Mouse (Mus musculus) heart, embryonic 14.5 days (tissue): ENCODE results near the gene 1500009C09Rik. TPM values are rescaled to one million over a fixed set of nuclear protein-coding genes. Genes with fewer than 3 reads are reported as not detected.
A peak's percentile ranks its signal among the peaks of the same experiment; 100 is the strongest.

Experiments
- ATAC-seq: fragments of 200-750 bp; cut with Nextera tagmentation; 2 replicates; pipeline ENCODE4 v1.8.0; 2017; ENCODE audit warnings: low read depth, moderate TSS enrichment; ENCODE audit not compliant: insufficient number of reproducible peaks, insufficient read depth, low FRiP score
- H3K27ac ChIP-seq, 2 experiments: fragments of 200-500 bp in 1 of 2; fragments of 300-500 bp in 1 of 2; sonication (generic) in 1 of 2; replicated peaks in 1 of 2; 2 replicates each; pipeline ENCODE4 v1.5.1; 2012 to 2014; ENCODE audit warnings: low read depth in 2 of 2, low read length in 2 of 2, control low read depth in 1 of 2, mild to moderate bottlenecking in 1 of 2, mixed read lengths in 1 of 2; ENCODE audit not compliant: control insufficient read depth in 1 of 2, insufficient read depth in 1 of 2
- H3K27me3 ChIP-seq: fragments of 300-500 bp; sonication (generic); 2 replicates; pipeline ENCODE4 v1.6.1; 2014; ENCODE audit warnings: mild to moderate bottlenecking, low read length, control low read depth; ENCODE audit not compliant: control insufficient read depth, insufficient read depth
- H3K36me3 ChIP-seq: fragments of 300-500 bp; sonication (generic); 2 replicates; pipeline ENCODE4 v1.6.1; 2014; ENCODE audit warnings: mild to moderate bottlenecking, control low read depth, low read length, mixed read lengths; ENCODE audit not compliant: control insufficient read depth, insufficient read depth
- H3K4me1 ChIP-seq, 2 experiments: fragments of 200-500 bp in 1 of 2; fragments of 300-500 bp in 1 of 2; sonication (generic) in 1 of 2; 2 replicates each; pipeline ENCODE4 v1.6.1; 2012 to 2014; ENCODE audit warnings: low read length in 2 of 2, control low read depth in 1 of 2, mixed read lengths in 1 of 2; ENCODE audit not compliant: control insufficient read depth in 2 of 2, insufficient read depth in 2 of 2
- H3K4me2 ChIP-seq: fragments of 300-500 bp; sonication (generic); 2 replicates; pipeline ENCODE4 v1.6.1; 2014; ENCODE audit warnings: mild to moderate bottlenecking, low read length
- H3K4me3 ChIP-seq, 2 experiments: fragments of 200-500 bp in 1 of 2; fragments of 300-500 bp in 1 of 2; sonication (generic) in 1 of 2; 2 replicates each; pipeline ENCODE4 v1.5.1; 2012 to 2014; ENCODE audit warnings: low read length in 2 of 2, mild to moderate bottlenecking in 2 of 2, control low read depth in 1 of 2, low read depth in 1 of 2, moderate library complexity in 1 of 2; ENCODE audit not compliant: control insufficient read depth in 1 of 2, insufficient read depth in 1 of 2
- H3K9ac ChIP-seq: fragments of 300-500 bp; sonication (generic); 2 replicates; pipeline ENCODE4 v1.6.1; 2014; ENCODE audit warnings: mild to moderate bottlenecking, low read length
- H3K9me3 ChIP-seq: fragments of 300-500 bp; sonication (generic); 2 replicates; pipeline ENCODE4 v1.6.1; 2016; ENCODE audit warnings: low read length, control low read depth; ENCODE audit not compliant: control insufficient read depth
- WGBS: fragments of 180-500 bp; shearing (Covaris S2); extraction: QIAGEN DNeasy Blood & Tissue Kit; methylation state at CpG from one replicate; pipeline ENCODE4 v1.1.7; 2014; 5-methylcytosine and 5-hydroxymethylcytosine counted together
- polyA plus RNA-seq: library from polyadenylated mRNA; unstranded; fragments of >200 nt; fragmentation: Nextera tagmentation; extraction: Ambion mirVana; gene quantifications from 2 replicates; pipeline ENCODE4 v1.2.1, GENCODE M21; 2014

Gene 1500009C09Rik
- polyA plus RNA-seq, result not detected in 2 replicates

- H3K27me3 ChIP-seq, result no peaks in the 10 kb centered on the region
- no peaks in the 10 kb centered on the region for H3K36me3 ChIP-seq
- ATAC-seq, result no peak
- no peak within 1 kb of the TSS for H3K4me3 ChIP-seq
- WGBS, result 72% methylated on average over 6 of the region's 6 CpGs
- no peaks in the 10 kb centered on the region for H3K9me3 ChIP-seq
- peaks cover 6 to 11% of the 10 kb centered on the region in 2 experiments; a peak in 2 of 4 replicates for H3K4me1 ChIP-seq
- no peak within 1 kb of the TSS for H3K27ac ChIP-seq
- no peak within 1 kb of the TSS for H3K9ac ChIP-seq
- no peak within 1 kb of the TSS for H3K4me2 ChIP-seq
Measured at GRCm38 (mm10) chr15:82252097-82252496, at the start of gene 1500009C09Rik. TSS of gene 1500009C09Rik (plus strand) at chr15:82252397.

GRCm38 (mm10) chr15:82203090-82203489 is 49.1 kb upstream of the 1500009C09Rik start:
- 93% methylated on average over 10 of the region's 10 CpGs for WGBS
- Histone ChIP-seq H3K9me3 (no peaks in the 10 kb centered on the region), H3K4me2 (no peak overlapping the region), H3K4me1 (peaks cover 17 to 22% of the 10 kb centered on the region in 2 experiments), H3K27ac (no peak overlapping the region), H3K27me3 (peaks cover 39% of the 10 kb centered on the region), H3K9ac (no peak overlapping the region), H3K36me3 (peaks cover 74% of the 10 kb centered on the region), H3K4me3 (no peak overlapping the region)
- no peak for ATAC-seq

- Histone ChIP-seq H3K27ac (no peak overlapping the region), H3K9me3 (no peaks in the 10 kb centered on the region), H3K4me3 (no peak overlapping the region), H3K27me3 (peaks cover 46% of the 10 kb centered on the region), H3K9ac (no peak overlapping the region), H3K36me3 (peaks cover 67% of the 10 kb centered on the region), H3K4me2 (no peak overlapping the region), H3K4me1 (peaks cover 17 to 22% of the 10 kb centered on the region in 2 experiments)
- WGBS, result 86% methylated on average over 20 of the region's 20 CpGs
- no peak for ATAC-seq
Measured at GRCm38 (mm10) chr15:82203611-82204351, 48.4 kb upstream of the 1500009C09Rik start.

- H3K36me3 ChIP-seq, result peaks cover 57% of the 10 kb centered on the region
- peaks cover 57% of the 10 kb centered on the region for H3K27me3 ChIP-seq
- no peak for ATAC-seq
Measured at GRCm38 (mm10) chr15:82204680-82205371, 47.4 kb upstream of the 1500009C09Rik start.

GRCm38 (mm10) chr15:82206365-82207104 is 45.7 kb upstream of the 1500009C09Rik start:
- H3K27me3 ChIP-seq, result peaks cover 74% of the 10 kb centered on the region
- no peaks in the 10 kb centered on the region for H3K9me3 ChIP-seq
- H3K4me2 ChIP-seq, result peak overlapping the region; percentile 40; the same call in 1 of the 2 replicates
- 43% methylated on average over 9 of the region's 9 CpGs for WGBS
- H3K4me3 ChIP-seq, result peak overlapping the region in 1 of 2 experiments; percentile 6; a peak in 1 of 4 replicates
- peaks cover 17 to 24% of the 10 kb centered on the region in 2 experiments for H3K4me1 ChIP-seq
- H3K9ac ChIP-seq, result no peak overlapping the region
- no peak overlapping the region for H3K27ac ChIP-seq
- peaks cover 40% of the 10 kb centered on the region for H3K36me3 ChIP-seq
- ATAC-seq, result peak; percentile 41

More at GRCm38 (mm10) chr15:82204680-82205371, 47.4 kb upstream of the 1500009C09Rik start:
- Histone ChIP-seq H3K9me3 (no peaks in the 10 kb centered on the region), H3K27ac (no peak overlapping the region), H3K9ac (no peak overlapping the region), H3K4me2 (no peak overlapping the region), H3K4me3 (no peak overlapping the region), H3K4me1 (peaks cover 17 to 22% of the 10 kb centered on the region in 2 experiments)
- WGBS, result 80% methylated on average over 8 of the region's 10 CpGs

- 0 out of 2 replicates have a peak overlapping the region, but pooled peaks have one; percentile 25 for H3K9ac ChIP-seq
- H3K4me1 ChIP-seq, result peaks cover 17 to 30% of the 10 kb centered on the region in 2 experiments
- H3K27ac ChIP-seq, result no peak overlapping the region
- peaks cover 34% of the 10 kb centered on the region for H3K36me3 ChIP-seq
- 10% methylated on average over 34 of the region's 34 CpGs for WGBS
- peak overlapping the region; percentile 40 for H3K4me2 ChIP-seq
- ATAC-seq, result no peak
- H3K27me3 ChIP-seq, result peaks cover 79% of the 10 kb centered on the region
- H3K9me3 ChIP-seq, result no peaks in the 10 kb centered on the region
- peak overlapping the region in 1 of 2 experiments; percentile 6; a peak in 2 of 4 replicates for H3K4me3 ChIP-seq
Measured at GRCm38 (mm10) chr15:82207105-82207459, 45.1 kb upstream of the 1500009C09Rik start.
